Mouse (Mus musculus): Measurements from ENCODE around the gene Alcam. TPM values are rescaled to one million over a fixed set of nuclear protein-coding genes. Genes with fewer than 3 reads are reported as not detected.

Gene Alcam
- polyA plus RNA-seq, 1 experiment from 2014 or later: 17.9 TPM

DNA sequence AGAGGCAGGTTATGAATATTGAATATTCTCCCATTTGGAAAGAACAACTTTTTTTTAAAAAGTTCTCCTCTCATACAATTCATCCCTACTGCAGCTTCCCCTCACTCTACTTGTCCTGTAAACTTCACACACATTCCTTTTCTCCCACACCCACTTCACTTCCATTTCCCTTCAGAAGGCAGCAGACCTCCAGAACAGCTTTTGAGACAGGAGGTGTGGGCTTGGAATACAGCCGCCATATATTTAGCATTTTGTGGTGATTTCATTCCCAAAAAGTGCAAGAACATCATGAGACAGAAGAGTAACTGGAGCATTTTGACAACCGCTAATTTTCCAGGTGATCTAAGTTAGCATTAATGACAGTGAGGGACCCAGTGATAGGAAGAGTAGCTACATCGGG, 47.8 kb downstream of the Alcam start:
- H3K4me3 ChIP-seq (replicated peaks): no peak overlapping the region
- no peak overlapping the region for H3K4me2 ChIP-seq
- H3K9ac ChIP-seq (replicated peaks): no peak overlapping the region
- no peaks in the 10 kb centered on the region for H3K4me1 ChIP-seq (replicated peaks)
- H3K27me3 ChIP-seq: no peaks in the 10 kb centered on the region
- H3K9me3 ChIP-seq: no peaks in the 10 kb centered on the region
- H3K27ac ChIP-seq: no peak overlapping the region
- no peaks in the 10 kb centered on the region for H3K36me3 ChIP-seq
- 90% methylated on average over 3 of the region's 3 CpGs for WGBS
- ATAC-seq (ENCODE audit: insufficient number of reproducible peaks, insufficient read depth, low FRiP score, low TSS enrichment, low read depth): no peak

DNA sequence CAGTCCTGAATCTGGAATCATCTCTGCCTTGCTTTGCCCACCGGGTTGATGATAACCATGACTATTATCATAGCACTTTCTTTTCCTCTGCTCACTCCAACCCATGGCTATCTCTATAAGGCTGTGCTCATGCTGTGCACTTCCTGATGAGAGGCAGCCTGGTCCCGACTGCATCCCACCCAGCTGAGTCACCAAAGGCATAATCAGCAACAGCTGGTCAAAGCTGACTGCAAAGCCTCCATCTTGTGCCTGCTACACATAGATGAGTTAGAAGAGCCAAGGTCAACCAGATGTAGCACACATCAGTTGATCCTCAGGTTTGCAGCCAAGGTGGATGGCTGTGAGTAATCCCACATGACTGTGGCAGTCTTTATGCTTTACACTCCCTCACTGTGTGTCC, 48.6 kb downstream of the Alcam start:
- H3K4me1 ChIP-seq (replicated peaks): no peaks in the 10 kb centered on the region
- no peak overlapping the region for H3K9ac ChIP-seq (replicated peaks)
- no peaks in the 10 kb centered on the region for H3K27me3 ChIP-seq
- H3K9me3 ChIP-seq: no peaks in the 10 kb centered on the region
- ATAC-seq (ENCODE audit: insufficient number of reproducible peaks, insufficient read depth, low FRiP score, low TSS enrichment, low read depth): no peak
- no peaks in the 10 kb centered on the region for H3K36me3 ChIP-seq
- no peak overlapping the region for H3K4me2 ChIP-seq
- H3K27ac ChIP-seq: no peak overlapping the region
- 53% methylated on average over 2 of the region's 2 CpGs for WGBS
- H3K4me3 ChIP-seq (replicated peaks): no peak overlapping the region

DNA sequence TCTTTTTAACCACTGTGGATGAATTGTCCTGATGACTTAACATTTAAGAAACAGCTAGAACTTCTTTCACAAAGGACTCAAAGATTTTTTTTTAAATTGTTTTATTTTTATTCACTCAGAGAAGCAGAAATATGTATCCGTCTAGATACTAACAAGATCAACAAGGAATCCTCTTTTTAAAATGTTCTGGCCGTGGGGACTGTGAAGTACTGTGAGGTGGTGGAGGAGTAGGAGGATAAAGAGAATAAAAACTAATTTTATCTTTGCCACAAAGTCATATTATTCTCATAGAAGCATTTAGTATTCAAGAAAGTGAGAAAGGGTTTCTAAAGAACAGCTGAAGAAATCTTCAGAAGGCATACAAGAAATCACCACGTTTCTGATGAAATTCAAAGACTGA, 54.8 kb downstream of the Alcam start:
- H3K4me2 ChIP-seq: no peak overlapping the region
- no peak overlapping the region for H3K4me3 ChIP-seq (replicated peaks)
- no peaks in the 10 kb centered on the region for H3K4me1 ChIP-seq (replicated peaks)
- no peaks in the 10 kb centered on the region for H3K27me3 ChIP-seq
- WGBS: 88% methylated on average over 3 of the region's 3 CpGs
- no peak for ATAC-seq (ENCODE audit: insufficient number of reproducible peaks, insufficient read depth, low FRiP score, low TSS enrichment, low read depth)
- H3K27ac ChIP-seq: no peak overlapping the region
- H3K9me3 ChIP-seq: no peaks in the 10 kb centered on the region
- H3K36me3 ChIP-seq: no peaks in the 10 kb centered on the region
- no peak overlapping the region for H3K9ac ChIP-seq (replicated peaks)

DNA sequence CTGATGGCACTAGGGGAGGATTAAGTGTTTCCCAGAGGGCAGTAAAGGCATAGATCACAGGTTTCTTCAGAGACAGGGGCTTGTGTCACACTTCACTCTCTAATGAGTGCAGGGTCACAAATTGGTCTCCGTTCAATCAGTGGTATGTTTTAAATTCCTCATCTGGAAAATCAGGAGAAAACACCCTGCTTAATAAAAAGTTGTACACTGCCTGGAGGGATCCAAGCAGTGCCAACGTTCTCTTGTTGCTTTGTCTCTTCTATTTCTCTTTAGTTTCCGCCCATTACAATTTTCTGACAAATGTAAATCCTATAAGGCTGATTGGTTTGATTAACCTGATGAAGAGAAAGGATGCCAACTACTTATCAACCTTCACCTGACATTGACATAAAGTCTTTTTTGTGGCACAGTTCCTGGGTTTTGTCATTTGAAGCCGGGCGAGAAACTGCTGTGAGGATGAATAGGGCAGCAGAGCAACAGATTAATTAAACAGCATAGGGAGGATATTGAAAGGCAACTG, 67.0 kb downstream of the Alcam start:
- H3K4me2 ChIP-seq: no peak overlapping the region
- no peaks in the 10 kb centered on the region for H3K9me3 ChIP-seq
- H3K27me3 ChIP-seq: no peaks in the 10 kb centered on the region
- no peak for ATAC-seq (ENCODE audit: insufficient number of reproducible peaks, insufficient read depth, low FRiP score, low TSS enrichment, low read depth)
- H3K36me3 ChIP-seq: no peaks in the 10 kb centered on the region
- peaks cover 7% of the 10 kb centered on the region for H3K4me1 ChIP-seq (replicated peaks)
- H3K4me3 ChIP-seq (replicated peaks): no peak overlapping the region
- no peak overlapping the region for H3K27ac ChIP-seq
- H3K9ac ChIP-seq (replicated peaks): no peak overlapping the region
- WGBS: 61% methylated on average over 5 of the region's 5 CpGs

DNA sequence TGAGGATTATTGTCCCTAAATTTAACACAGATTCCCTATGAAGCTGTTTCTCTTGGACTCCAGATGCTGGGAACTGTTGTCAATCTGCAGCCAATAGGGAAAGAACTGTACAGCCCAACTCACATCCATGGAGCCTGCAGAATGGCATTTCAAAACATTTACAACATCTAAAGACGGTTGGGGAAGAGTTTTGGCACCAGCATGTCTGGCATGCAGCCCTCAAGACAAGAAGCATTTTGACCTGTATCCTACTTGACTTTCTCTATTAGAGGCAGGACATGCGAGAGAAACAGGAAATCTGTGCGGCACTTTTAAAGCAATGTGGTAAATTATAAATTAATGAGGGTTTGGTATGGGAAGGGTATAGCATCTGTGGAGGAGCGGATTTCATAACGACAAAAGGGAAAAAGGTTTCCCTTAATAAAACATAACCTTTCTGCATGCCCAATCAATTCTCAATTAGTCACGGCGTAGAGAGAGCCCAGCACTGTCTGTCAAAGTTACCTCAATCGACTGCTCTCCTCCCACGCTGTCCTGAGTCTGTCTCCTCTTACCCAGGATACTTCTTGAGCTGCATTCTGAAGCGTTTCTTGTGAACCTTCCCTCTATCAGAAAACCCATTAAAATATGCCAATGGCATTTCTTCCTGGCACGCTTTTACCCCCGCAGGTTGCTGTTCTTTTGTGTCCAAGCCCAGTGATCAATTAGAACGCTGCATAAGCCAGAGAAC, 70.3 kb downstream of the Alcam start:
- ATAC-seq (ENCODE audit: insufficient number of reproducible peaks, insufficient read depth, low FRiP score, low TSS enrichment, low read depth): no peak
- WGBS: 36% methylated on average over 13 of the region's 13 CpGs
- Histone ChIP-seq H3K27me3 (no peaks in the 10 kb centered on the region), H3K9ac (replicated peaks) (no peak overlapping the region), H3K4me3 (replicated peaks) (no peak overlapping the region), H3K4me2 (no peak overlapping the region), H3K27ac (no peak overlapping the region), H3K36me3 (no peaks in the 10 kb centered on the region), H3K9me3 (no peaks in the 10 kb centered on the region), H3K4me1 (replicated peaks) (peaks cover 7% of the 10 kb centered on the region)

DNA sequence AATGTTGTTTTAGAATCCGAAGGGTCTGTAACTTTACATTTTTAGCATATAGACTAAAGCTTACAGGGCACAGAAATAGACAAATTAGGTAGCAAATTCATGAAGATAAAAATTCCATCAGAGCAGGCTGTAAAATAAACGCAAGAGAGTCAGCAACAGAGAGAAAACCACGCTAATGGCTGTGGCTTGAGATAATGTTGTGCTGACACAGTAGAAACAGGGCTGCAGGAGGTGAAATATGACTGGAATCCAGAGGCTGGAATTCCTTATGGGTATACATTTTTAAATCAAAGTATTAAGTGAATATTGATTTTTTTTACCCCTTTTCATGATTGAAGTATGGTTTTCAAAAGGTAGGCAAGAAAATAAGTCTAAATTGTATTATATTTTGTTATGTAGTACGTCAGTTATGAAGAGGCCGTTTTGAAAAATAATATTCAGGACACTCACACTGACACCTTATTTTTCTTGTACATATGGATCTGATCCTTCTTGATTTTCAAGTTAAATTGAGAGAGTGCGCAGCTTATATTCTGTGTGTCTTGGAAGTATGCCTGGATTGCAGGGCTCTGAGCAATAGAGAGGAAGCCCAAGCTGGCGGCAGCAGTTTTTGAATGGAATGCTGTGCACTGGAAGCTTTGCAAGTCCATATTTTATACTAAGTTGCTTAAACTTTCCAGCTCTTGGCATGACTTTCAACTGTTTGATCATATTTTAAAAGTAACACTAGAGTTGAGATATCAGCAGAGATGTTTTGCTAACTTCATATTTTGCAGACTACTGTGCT, 74.9 kb downstream of the Alcam start:
- Histone ChIP-seq H3K4me2 (no peak overlapping the region), H3K4me1 (replicated peaks) (peaks cover 7% of the 10 kb centered on the region), H3K9ac (replicated peaks) (no peak overlapping the region), H3K27ac (no peak overlapping the region), H3K9me3 (no peaks in the 10 kb centered on the region), H3K36me3 (no peaks in the 10 kb centered on the region), H3K4me3 (replicated peaks) (no peak overlapping the region), H3K27me3 (no peaks in the 10 kb centered on the region)
- no peak for ATAC-seq (ENCODE audit: insufficient number of reproducible peaks, insufficient read depth, low FRiP score, low TSS enrichment, low read depth)
- 65% methylated on average over 7 of the region's 7 CpGs for WGBS

DNA sequence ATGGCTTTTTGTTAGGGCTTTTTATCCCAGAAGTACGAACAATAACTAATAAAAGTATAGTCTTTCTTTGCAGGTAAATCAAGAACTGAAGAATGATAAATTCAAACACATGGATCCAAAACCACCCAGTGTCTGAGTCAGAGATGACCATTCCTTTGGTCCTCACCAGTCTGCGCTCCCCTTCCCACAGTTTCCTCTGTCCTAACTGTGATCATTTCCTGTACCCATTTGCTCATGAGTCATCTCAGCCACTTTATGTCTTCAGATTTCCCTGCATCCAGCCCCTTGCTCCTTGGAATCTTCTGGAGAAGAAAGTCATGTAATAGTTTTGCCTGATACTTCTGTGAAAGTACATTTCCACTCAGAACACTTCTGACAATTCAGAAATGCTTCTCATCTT, 77.0 kb downstream of the Alcam start:
- Histone ChIP-seq H3K4me2 (no peak overlapping the region), H3K9ac (replicated peaks) (no peak overlapping the region), H3K27me3 (no peaks in the 10 kb centered on the region), H3K9me3 (no peaks in the 10 kb centered on the region), H3K36me3 (no peaks in the 10 kb centered on the region), H3K4me3 (replicated peaks) (no peak overlapping the region), H3K27ac (no peak overlapping the region), H3K4me1 (replicated peaks) (no peaks in the 10 kb centered on the region; the same call in 1 of the 2 replicates)
- 99% methylated on average over 2 of the region's 2 CpGs for WGBS
- no peak for ATAC-seq (ENCODE audit: insufficient number of reproducible peaks, insufficient read depth, low FRiP score, low TSS enrichment, low read depth)

DNA sequence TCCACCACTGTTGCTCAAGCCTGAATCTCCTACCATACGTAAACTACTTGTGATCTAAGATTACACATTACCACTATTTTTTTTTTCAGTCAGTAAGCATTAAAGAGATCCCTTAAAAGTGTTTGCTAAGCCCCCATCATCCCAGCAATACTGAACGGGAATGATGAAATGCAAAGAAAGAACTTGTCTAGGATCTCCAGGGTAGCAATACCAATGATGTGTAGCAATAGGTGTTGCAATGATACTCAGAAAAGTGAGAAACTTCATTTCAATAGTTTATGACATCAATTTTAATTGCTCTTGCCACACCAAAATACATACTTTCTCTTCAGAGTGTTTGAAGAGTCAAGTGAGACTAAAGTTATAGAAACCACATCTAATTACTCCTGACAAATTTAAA, 81.9 kb downstream of the Alcam start:
- Histone ChIP-seq H3K27ac (no peak overlapping the region), H3K36me3 (no peaks in the 10 kb centered on the region), H3K4me3 (replicated peaks) (no peak overlapping the region), H3K4me2 (no peak overlapping the region), H3K9ac (replicated peaks) (no peak overlapping the region), H3K9me3 (no peaks in the 10 kb centered on the region), H3K27me3 (no peaks in the 10 kb centered on the region), H3K4me1 (replicated peaks) (no peaks in the 10 kb centered on the region)
- ATAC-seq (ENCODE audit: insufficient number of reproducible peaks, insufficient read depth, low FRiP score, low TSS enrichment, low read depth): no peak
- 82% methylated on average over 2 of the region's 2 CpGs for WGBS

DNA sequence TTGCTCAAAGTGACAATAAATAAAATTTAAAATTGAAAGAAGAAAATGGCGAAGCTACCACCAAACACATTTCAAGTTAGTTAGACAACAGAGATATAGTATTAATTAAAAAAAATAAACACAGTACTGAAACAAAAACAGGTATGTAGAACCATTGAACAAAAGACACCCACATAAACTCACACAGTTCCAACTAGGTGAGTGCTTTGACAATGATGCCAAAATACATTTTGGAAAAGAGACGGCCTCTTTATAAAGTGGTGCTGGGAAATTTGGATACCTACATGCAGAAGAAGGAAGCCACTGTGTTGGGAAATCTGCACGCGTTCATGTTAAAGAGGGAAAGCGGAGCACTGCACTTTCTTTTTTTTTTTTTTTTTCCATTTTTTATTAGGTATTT, 85.4 kb downstream of the Alcam start:
- WGBS: 91% methylated on average over 5 of the region's 5 CpGs
- Histone ChIP-seq H3K4me1 (replicated peaks) (no peaks in the 10 kb centered on the region), H3K4me2 (no peak overlapping the region), H3K9ac (replicated peaks) (no peak overlapping the region), H3K9me3 (peaks cover 3% of the 10 kb centered on the region; the same call in 1 of the 2 replicates), H3K4me3 (replicated peaks) (no peak overlapping the region), H3K27me3 (no peaks in the 10 kb centered on the region), H3K27ac (no peak overlapping the region), H3K36me3 (no peaks in the 10 kb centered on the region)
- no peak for ATAC-seq (ENCODE audit: insufficient number of reproducible peaks, insufficient read depth, low FRiP score, low TSS enrichment, low read depth)

DNA sequence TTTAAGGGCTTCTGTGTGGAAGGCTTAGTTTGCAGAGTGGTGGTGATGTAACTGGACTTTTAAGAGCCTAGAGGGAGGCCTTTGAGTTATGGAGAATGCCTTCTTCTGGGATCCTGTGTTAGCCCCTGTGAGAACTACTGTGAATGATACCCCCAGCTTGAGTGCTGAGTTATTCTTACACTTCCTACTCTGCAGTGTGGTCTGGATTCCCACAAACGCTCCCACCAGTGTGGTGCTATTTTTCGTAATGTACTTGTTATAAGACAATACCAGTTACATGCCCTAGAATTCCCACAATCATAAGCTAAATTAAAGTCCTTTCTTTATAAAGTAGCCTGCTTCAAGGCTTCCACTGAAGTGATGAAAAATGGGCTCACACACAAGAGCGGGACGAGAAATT, 87.0 kb downstream of the Alcam start:
- 87% methylated on average over 4 of the region's 4 CpGs for WGBS
- no peak for ATAC-seq (ENCODE audit: insufficient number of reproducible peaks, insufficient read depth, low FRiP score, low TSS enrichment, low read depth)
- Histone ChIP-seq H3K27me3 (no peaks in the 10 kb centered on the region), H3K27ac (no peak overlapping the region), H3K4me3 (replicated peaks) (no peak overlapping the region), H3K9ac (replicated peaks) (no peak overlapping the region), H3K4me2 (no peak overlapping the region), H3K36me3 (no peaks in the 10 kb centered on the region), H3K4me1 (replicated peaks) (no peaks in the 10 kb centered on the region), H3K9me3 (peaks cover 3% of the 10 kb centered on the region; the same call in 1 of the 2 replicates)

DNA sequence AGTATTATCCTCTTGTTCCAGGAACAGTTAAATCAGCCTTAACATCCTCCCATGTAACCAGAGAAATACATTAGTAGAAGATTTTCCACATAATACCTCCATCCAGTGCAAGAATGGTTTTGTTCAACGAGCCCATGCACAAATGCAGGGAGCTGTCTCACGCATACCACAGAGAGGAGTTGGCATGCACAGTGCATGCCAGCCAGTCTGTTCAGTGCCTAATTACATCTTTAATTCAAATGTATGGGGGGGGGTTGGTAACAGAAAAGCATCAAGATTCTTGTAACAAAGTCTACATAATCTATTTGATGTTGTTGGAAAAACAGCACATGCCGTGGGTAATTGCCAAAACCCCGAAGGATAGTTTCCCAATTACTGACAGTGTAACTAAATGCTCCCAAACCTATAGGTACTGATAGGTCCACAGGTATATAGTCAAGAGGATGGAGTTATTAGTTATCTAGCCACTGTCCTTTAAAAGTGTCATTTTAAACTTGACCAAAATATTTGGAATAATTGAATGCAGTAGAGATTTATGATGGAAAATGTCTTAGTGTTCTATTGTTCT, 89.8 kb downstream of the Alcam start:
- H3K4me1 ChIP-seq (replicated peaks): no peaks in the 10 kb centered on the region
- peaks cover 3% of the 10 kb centered on the region; the same call in 1 of the 2 replicates for H3K9me3 ChIP-seq
- no peak overlapping the region for H3K4me2 ChIP-seq
- H3K4me3 ChIP-seq (replicated peaks): no peak overlapping the region
- no peak overlapping the region for H3K9ac ChIP-seq (replicated peaks)
- no peak overlapping the region for H3K27ac ChIP-seq
- H3K36me3 ChIP-seq: no peaks in the 10 kb centered on the region
- 90% methylated on average over 4 of the region's 4 CpGs for WGBS
- no peak for ATAC-seq (ENCODE audit: insufficient number of reproducible peaks, insufficient read depth, low FRiP score, low TSS enrichment, low read depth)
- H3K27me3 ChIP-seq: no peaks in the 10 kb centered on the region
